Mouse (Mus musculus): ENCODE data around the gene Rtn4rl1.

DNA sequence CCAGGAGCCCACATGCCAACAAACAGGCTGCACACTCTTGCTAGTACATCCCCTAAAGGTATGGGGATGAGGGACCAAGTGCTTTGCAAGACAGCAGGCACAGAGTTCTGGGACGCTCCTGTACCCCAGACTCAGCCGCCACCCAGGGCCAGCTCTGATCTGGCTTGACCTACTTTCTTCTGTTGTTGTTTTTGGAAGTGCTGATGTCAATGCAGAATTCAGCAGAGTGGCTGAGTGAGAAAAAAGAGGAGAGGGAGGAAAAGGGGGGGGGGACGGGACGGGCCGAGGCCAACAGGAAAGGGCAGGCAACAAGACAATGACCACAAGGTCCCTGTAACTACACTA lies 86.5 kb downstream of the Rtn4rl1 start:
- TF ChIP-seq POLR2A (IDR thresholded peaks at IDR 0.05; ENCODE audit: low read depth, low read length) (no peak), CTCF (IDR thresholded peaks at IDR 0.05; ENCODE audit: extremely low read depth, insufficient read length, insufficient replicate concordance, low read depth, low read length) (no peak)

Measured in small intestine, adult 2 months (tissue).